Mouse (Mus musculus) naive thymus-derived CD4-positive, alpha-beta T cell, adult 2 months (primary cell): ENCODE results near the gene Klk10.
A peak's percentile ranks its signal among the peaks of the same experiment; 100 is the strongest.

Source experiments
- DNase-seq: peaks from one replicate; pipeline ENCODE4 v3.0.0-alpha.2; 2011; ENCODE audit warnings: low read depth

Gene Klk10

DNA sequence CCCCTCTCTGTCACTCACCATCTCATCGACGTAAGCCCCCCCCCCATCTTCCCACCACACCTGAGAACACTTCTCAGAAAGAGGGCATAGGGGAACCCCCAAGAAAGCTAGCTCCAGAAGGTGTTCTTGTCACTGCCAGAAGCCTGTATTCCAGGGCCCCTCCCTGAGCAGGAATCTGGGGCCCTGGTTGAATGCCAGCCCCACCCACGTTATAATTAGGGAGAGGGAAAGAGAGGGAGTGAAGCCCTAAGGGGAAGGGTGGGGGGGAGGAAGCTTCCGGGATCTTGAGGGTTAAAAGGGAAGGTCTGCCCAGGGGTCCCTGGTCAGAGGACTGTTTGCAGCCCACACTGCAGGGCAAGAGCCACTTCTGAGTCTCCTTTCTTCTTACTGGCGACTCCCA is at the start of gene Klk10:
Gene Klk10 (plus strand): TSS at position 290 of the 400 bp plus-strand sequence.
- DNase-seq: no peak

DNA sequence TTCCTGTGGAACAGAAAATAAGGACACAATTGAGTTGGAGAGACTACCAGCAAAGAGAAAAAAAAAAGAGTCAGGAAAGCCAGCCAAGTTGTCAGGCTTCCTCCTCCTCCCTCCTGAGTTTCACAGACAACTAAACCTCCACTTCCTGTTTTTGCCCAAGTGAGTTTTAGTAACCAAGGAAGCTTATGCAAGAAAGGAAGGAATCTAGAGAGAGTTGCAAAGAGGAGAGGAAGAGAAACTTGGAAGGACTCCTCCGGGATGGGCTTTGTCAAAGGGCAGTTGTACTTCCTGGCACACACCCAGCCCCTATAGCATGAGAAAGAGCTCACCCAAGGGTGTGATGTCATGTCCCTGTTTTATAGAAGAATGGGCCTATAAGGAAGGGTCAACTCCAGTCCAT is 33.0 kb upstream of the Klk10 start:
- DNase-seq: no peak

DNA sequence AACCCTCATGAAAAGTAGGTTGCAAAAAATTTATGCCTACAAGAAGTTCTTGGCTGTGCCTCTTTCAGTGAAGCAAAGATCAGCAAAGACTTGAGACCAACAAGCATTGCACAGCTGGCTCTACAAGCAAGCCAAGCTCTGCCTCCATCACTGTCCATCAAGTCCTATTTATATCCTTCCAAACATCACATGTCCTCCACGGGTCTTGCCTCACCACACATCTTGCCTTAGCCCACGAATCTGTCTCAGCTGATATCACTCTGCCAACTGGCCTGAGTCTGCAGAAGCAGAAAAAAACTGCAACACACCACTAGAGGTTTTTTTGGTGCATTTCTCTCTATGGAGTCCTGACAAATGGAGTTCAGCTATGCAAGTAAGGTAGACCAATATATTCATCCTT is 28.0 kb upstream of the Klk10 start:
- no peak for DNase-seq

DNA sequence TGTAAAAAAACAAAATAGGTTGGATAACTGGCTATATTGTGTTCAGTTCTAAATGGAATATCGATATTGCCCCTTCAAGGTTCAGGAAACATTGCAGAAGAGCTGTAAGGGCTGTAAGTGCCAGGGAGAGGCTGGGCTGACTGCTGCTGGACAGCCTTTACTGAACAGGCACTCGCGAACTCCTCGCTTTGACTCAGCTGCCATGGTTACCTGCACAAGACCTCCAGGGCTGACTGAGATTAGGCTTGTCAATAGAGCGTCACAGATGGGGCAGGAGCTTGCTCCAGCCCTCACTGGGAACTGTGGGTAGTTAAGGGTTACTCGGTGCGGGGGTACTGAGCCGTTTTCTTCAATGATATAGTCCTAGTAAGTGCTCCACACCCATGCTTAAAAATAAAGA is 14.4 kb upstream of the Klk10 start:
- no peak for DNase-seq

DNA sequence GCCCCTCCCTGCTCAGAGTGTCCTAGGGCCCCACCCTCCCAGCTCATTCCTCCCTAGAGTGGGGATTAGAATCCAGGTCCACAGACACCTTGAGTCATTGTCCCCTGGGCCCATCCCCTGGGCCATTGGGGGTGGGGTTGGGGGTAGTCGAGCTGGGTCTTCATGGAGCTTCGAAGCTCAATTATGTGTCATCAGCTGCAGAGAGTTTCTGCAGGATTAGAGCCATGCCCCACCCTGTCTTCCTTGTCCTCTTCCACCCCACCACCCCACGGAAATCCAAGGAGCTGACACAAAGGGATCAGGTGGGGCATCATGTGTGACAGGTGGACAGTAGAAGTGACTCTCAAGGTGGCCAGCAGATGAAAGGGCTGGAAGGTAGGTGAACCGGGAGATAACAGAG is 12.2 kb upstream of the Klk10 start, which contains the start of gene Klk12:
Gene Klk12 (plus strand): TSS at position 301 of the 400 bp plus-strand sequence.
- no peak for DNase-seq

- DNase-seq: no peak
These were observed 11.2 kb upstream of the Klk10 start for GRCm38 (mm10) chr7:43769636-43770035.

GRCm38 (mm10) chr7:43770701-43771100 is 10.1 kb upstream of the Klk10 start:
- DNase-seq: no peak

- DNase-seq: no peak
These were observed 8.9 kb upstream of the Klk10 start for GRCm38 (mm10) chr7:43771916-43772315.

DNA sequence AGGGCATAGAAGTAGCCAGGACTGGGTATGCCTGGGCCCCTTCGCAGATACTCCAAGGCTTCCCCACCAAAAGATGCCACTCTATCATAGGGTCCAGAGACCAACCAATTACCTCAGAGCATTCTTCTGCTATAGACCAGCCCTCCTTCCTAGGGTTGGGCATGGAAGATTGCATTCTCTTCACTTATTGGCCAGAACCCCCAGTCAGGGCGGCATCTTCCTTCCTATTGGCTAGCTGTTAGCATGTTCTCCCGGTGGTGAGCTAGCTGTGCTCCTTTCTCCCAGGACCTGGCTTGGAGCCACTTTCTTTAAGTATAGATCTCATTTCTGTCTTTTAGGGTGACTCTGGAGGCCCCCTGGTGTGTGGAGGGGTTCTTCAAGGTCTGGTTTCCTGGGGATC is 7.9 kb upstream of the Klk10 start:
- no peak for DNase-seq

- DNase-seq: no peak
These were observed 6.5 kb upstream of the Klk10 start, which contains the start of gene Klk11 for GRCm38 (mm10) chr7:43774364-43774763. Klk11 (plus strand) TSS chr7:43774604.

DNA sequence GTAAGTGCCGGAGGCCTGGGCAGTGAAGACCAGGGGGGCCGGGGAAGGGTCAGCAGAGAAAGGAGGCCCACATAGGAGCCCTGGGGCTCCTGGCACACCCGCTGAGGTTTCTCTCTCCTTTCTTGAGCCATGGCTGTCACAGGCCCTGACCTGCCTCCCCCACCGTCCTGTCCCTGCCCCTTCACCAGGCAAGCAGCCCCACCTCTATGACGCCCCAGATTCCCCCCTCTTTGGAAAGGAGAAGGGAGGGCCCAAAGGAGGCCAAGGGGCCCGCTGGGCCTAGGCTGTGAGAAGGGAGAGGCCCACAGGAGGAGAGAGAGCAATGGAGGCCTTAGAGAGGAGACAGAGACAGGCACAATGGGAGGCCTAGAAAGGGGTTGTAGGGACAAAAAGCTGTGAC is 6.0 kb upstream of the Klk10 start:
- no peak for DNase-seq

- DNase-seq: no peak
These were observed 5.4 kb upstream of the Klk10 start for GRCm38 (mm10) chr7:43775311-43776057.

DNA sequence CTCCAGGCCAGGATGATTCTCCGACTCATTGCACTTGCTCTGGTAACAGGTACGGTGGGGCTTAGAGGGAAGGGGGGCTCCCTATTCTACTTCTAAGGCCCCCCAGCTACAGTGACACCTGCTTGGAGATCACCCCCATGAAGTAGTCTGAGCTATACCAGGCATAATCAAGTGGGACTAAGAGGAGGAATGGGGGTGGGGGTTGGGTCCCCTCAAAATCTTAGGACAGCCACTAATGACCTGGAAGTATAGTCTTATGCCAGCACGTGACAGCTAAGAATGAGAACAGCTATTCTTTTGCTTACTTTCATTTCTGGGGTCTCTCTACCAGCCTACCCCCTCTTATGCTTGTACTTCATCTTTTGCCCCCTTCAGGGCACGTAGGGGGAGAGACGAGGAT is 4.3 kb upstream of the Klk10 start:
- DNase-seq: no peak

- DNase-seq: no peak
These were observed 3.4 kb upstream of the Klk10 start for GRCm38 (mm10) chr7:43777423-43777822.

DNA sequence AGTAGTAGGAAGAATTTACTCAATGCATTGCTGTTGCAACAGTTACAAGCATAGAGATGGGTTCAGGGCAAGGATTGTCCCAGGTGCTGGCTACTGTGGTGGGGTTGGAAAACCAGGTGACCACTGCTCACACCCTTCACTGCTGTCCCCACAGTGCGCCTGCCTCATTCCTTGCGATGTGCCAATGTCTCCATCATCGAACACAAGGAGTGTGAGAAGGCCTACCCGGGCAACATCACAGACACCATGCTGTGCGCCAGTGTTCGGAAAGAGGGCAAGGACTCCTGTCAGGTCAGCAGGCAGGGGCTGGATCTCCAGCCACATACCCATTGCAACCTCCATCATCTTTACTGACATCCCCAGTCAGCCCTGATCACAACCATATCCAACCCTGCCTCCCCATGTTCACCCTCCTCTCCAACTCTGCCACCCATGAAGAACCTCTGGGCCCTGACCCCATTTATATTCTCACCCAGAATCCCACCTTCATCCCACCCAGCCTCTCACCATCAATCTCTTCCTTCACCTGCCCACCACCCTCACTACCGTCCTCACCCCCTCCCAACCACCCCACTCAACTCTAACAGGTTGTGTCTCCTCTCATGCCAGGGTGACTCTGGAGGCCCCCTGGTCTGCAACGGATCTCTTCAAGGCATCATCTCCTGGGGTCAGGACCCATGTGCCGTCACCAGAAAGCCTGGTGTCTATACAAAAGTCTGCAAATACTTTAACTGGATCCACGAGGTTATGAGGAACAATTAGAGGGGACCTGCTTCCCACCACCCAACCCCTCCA is 2.5 kb upstream of the Klk10 start:
- DNase-seq: no peak

- no peak for DNase-seq
These were observed 594 bp upstream of the Klk10 start for GRCm38 (mm10) chr7:43780241-43780640.

DNA sequence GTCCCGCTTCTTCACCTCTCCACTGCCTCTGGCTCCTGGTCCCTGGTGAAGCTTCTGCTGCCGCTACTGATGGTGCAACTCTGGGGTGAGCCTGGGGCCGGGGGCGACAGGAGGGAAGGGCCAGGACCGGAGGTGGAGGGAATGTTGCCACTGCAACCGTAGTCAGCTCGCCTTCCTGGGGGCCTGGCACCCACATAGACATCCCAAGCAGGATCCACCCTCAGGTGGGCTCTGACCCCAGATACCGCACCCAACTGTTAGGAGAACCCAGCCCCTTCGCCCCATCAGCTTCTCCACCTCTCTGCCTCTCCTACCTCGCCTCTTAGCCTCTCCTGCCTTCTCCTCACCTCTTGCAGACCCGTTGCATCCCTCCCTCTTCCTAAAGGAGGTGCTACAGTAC is 706 bp downstream of the Klk10 start:
- DNase-seq: no peak

DNA sequence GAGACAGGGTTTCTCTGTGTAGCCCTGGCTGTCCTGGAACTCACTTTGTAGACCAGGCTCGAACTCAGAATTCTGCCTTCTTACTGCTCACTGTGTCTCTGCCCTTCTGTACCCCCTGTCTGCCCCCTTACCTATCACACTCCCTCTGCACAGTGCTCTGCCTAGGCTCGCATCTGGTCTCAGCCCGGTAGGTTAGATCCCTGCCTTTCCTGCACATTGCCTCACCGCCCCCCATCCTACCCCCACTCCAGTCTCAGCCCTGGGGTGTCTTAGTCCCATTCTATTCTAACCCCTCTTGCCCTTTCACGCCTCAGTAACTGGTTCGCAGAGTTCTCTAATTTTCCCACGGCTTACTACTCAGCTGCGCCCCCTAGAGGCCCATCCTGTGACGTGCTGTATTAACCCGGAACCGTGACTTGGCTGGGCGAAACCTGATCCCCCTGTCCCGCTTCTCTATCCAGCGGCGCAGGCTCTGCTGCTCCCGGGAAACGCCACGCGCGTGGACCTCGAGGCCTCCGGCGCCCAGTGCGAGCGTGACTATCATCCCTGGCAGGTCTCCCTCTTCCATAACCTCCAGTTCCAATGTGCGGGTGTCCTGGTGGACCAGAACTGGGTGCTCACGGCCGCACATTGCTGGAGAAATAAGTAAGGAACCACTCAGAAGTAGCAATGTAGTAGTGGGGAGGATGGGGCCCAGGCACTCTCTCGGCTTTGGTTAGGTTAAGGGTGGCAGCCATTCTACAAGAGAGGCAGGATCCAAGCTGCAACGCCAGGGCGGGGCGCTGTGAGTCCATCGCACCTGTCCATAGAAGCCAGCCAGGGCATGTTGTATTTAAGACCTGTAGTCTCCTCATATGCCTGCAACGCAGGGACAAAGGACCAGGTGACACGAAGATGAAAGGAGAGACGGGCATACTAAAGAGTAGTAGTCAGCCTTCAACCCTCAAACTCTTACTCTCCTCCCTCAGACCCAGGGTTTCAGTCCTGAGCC is 1.7 kb downstream of the Klk10 start:
- peak; percentile 79 for DNase-seq

- DNase-seq: no peak
These were observed 4.5 kb downstream of the Klk10 start for GRCm38 (mm10) chr7:43785286-43785685.

- no peak for DNase-seq
These were observed 7.3 kb downstream of the Klk10 start for GRCm38 (mm10) chr7:43788096-43788495.

GRCm38 (mm10) chr7:43789295-43789694 is 8.5 kb downstream of the Klk10 start:
- DNase-seq: no peak

DNA sequence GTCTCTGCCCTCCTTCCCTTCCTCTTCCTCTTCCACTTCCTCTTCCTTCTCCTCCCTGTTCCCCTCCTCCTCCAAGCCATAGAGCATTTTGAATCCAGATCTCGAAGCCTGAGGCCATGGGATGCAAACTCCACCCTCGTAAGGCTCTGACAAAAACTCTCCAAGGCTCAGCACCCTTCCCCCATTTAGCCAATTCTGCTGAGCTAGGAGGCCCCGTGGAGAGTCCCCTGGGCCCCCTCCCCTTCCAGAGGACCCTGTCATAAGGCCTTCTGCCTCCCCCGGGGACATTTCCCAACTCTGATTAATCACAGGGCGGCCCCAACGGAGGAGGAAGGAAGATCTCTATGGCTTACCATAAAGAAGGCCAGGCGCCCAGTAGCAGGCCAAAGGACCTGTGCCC is 10.8 kb downstream of the Klk10 start, which contains the start of gene Klk9:
Gene Klk9 (plus strand): TSS at position 301 of the 400 bp plus-strand sequence.
- DNase-seq: no peak
